Mouse (Mus musculus): ENCODE results near the gene Dgkz. TPM values are rescaled to one million over a fixed set of nuclear protein-coding genes. Genes with fewer than 3 reads are reported as not detected.

Dgkz gene
- polyA plus RNA-seq, 1 experiment from 2014 or later = 32.3 TPM

DNA sequence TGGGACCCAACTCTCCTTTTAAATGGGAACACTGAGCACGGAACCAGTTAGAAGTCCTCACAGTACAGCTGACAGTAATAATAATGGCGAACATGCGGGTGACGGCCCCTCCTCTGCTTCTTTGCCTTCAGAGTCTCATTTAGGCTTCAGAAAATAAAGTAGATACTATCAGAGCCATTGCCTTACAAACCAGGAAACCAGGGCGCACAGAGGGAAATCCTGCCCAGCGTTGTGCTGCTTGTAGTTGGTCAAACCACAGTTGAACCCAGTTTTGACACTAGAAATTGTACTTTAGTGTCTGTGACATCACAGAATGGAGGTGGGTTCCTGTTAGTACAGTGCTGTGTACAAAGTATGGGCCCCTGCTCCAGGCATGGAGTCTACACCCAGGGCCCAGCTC is 38.6 kb upstream of the Dgkz start:
- Histone ChIP-seq H3K27ac (ENCODE audit: low read depth, low read length) (no peak overlapping the region), H3K36me3 (ENCODE audit: control insufficient read depth, insufficient read depth, low read length) (no peaks in the 10 kb centered on the region), H3K4me1 (ENCODE audit: control insufficient read depth, insufficient read depth, low read depth, low read length) (peaks cover 3% of the 10 kb centered on the region), H3K27me3 (replicated peaks; ENCODE audit: control insufficient read depth, insufficient read depth, low read length) (no peaks in the 10 kb centered on the region; the same call in 1 of the 2 replicates), H3K4me3 (ENCODE audit: low read length) (no peak overlapping the region), H3K4me2 (ENCODE audit: low read length) (no peak overlapping the region), H3K9ac (ENCODE audit: low read depth, low read length) (no peak overlapping the region), H3K9me3 (ENCODE audit: control insufficient read depth, low read length) (no peaks in the 10 kb centered on the region)
- 84% methylated on average over 6 of the region's 6 CpGs for WGBS
- no peak for ATAC-seq

DNA sequence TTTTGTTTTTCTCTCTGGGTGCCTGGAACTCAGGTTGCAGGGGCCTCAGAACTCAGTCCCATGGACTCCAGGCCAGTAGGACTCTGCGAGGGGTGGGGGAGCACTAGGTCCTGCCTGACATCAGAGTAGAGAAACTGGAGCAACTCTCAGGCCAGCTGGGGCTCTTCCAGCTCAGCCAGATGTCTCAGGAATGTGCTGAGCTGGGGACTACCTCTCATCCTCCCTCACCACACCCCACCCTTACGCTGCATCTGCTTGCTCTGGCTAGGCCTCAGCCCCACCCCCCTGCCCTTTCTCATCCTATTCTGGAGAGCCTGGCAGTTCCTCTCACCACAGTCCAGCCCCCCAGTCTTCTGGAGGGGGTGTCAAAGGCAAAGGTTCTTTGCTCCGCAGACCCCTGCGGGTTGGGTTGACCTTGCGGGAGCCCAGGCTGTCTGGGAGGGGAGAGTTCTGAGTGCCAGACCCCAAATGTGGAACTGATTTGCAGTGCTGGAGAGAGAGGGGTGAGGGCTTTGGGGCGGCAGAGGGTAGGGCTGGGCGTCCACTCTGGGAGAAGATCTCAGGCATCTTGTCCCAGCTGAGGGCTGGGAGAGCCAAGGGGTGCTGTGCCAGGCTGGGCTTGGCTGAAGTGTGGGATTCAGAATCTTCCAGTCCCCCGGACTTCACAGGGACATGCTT is 37.2 kb upstream of the Dgkz start:
- no peaks in the 10 kb centered on the region for H3K9me3 ChIP-seq (ENCODE audit: control insufficient read depth, low read length)
- no peak for ATAC-seq
- H3K27me3 ChIP-seq (replicated peaks; ENCODE audit: control insufficient read depth, insufficient read depth, low read length) = no peaks in the 10 kb centered on the region; the same call in 1 of the 2 replicates
- H3K27ac ChIP-seq (ENCODE audit: low read depth, low read length) = no peak overlapping the region
- no peak overlapping the region for H3K4me2 ChIP-seq (ENCODE audit: low read length)
- H3K9ac ChIP-seq (ENCODE audit: low read depth, low read length) = no peak overlapping the region
- H3K36me3 ChIP-seq (ENCODE audit: control insufficient read depth, insufficient read depth, low read length) = no peaks in the 10 kb centered on the region
- H3K4me3 ChIP-seq (ENCODE audit: low read length) = no peak overlapping the region
- H3K4me1 ChIP-seq (ENCODE audit: control insufficient read depth, insufficient read depth, low read depth, low read length) = peaks cover 9% of the 10 kb centered on the region
- whole genome bisulfite sequencing = 48% methylated on average over 8 of the region's 8 CpGs

DNA sequence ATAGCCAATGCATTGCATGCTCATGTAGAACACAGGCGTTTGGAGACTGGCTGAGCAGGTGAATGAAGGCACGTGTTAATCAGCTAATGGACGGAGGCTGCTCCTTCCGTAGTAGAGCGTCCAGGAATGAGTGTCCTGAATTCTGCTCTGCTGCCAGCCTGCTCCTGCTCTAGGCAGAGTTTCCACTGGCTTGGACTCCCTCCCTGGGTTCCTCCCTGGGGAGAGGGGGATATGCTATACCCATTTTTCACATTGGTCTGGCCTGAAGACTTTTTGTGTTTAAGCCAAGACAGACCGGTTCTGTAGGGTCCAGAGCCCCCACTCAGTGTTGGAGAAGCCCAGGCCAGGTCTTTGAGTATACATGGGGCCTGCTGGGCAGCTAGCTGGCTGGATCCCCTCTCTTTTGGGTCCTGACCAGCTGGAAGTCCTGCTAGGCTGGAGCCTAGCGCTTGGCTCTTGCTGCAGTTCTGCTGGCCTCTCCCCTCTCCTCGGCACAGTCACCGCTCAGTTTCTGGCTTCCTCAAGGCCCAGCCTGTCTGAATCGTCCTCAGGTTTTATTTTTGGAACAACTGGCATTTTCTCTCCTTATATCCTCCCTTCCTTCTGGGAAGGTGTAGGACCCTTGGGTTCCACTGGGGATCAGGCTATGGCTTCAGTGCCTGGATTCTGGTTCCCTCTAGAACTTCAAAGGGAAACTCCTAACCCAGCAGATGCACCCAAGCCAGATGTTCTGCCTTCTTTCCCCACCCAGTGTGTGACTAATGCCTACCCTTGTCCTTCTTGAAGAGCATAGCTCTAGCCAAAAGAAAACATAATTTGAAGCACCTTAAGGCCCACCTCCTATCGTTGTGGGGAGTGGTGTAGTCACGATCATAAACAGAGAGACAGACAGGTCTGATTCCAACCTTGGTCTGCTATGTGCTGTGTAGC is 36.0 kb upstream of the Dgkz start:
- 78% methylated on average over 12 of the region's 12 CpGs for whole genome bisulfite sequencing
- peaks cover 18% of the 10 kb centered on the region for H3K4me1 ChIP-seq (ENCODE audit: control insufficient read depth, insufficient read depth, low read depth, low read length)
- no peaks in the 10 kb centered on the region for H3K36me3 ChIP-seq (ENCODE audit: control insufficient read depth, insufficient read depth, low read length)
- ATAC-seq = no peak
- H3K9me3 ChIP-seq (ENCODE audit: control insufficient read depth, low read length) = no peaks in the 10 kb centered on the region
- 0 out of 2 replicates have a peak overlapping the region, but pooled peaks have one; percentile 18 for H3K27ac ChIP-seq (ENCODE audit: low read depth, low read length)
- H3K4me2 ChIP-seq (ENCODE audit: low read length) = no peak overlapping the region
- H3K9ac ChIP-seq (ENCODE audit: low read depth, low read length) = no peak overlapping the region
- H3K27me3 ChIP-seq (replicated peaks; ENCODE audit: control insufficient read depth, insufficient read depth, low read length) = no peaks in the 10 kb centered on the region; the same call in 1 of the 2 replicates
- H3K4me3 ChIP-seq (ENCODE audit: low read length) = no peak overlapping the region

DNA sequence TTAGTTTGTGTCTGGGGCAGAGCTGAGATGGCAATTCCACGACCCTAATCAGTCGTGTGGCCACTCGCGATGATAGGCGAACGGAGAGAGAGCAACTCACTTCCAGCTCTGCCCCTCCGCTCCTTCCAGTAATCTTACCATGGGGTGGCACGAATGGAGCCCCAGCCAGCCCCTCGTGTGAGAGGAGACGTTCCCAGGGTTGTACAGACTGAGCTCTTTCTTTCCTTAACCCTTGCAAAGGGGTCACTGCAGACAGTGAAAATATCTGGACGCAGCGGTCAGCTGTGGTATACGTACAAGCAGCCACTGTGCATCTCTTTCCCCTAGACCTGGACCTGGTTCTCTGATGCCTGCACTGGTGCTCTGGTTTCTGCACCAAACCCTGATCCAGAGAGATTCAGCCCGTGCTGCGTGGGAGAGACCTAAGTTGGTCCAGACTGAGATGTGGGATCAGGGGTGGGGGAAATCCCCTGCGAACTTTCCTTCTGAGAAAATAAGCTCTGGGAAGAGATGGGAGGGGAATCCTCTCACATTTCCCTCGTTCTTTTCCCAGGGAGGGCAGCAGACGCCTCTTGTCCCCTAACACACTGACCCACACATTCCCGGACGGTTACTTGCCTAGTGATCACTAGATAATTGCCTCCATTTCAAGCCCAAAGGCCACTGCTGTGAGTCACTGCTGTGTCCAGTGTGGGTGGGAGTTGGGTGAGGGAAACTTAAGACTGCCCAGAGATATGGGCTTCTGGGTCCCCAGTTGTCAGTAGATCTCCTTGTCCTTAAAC is 33.1 kb upstream of the Dgkz start:
- Histone ChIP-seq H3K4me1 (ENCODE audit: control insufficient read depth, insufficient read depth, low read depth, low read length) (peaks cover 20% of the 10 kb centered on the region), H3K4me3 (ENCODE audit: low read length) (peak overlapping the region; percentile 60), H3K9ac (ENCODE audit: low read depth, low read length) (peak overlapping the region; percentile 72), H3K27ac (ENCODE audit: low read depth, low read length) (peak overlapping the region; percentile 80), H3K36me3 (ENCODE audit: control insufficient read depth, insufficient read depth, low read length) (no peaks in the 10 kb centered on the region), H3K9me3 (ENCODE audit: control insufficient read depth, low read length) (no peaks in the 10 kb centered on the region), H3K4me2 (ENCODE audit: low read length) (peak overlapping the region; percentile 74), H3K27me3 (replicated peaks; ENCODE audit: control insufficient read depth, insufficient read depth, low read length) (no peaks in the 10 kb centered on the region; the same call in 1 of the 2 replicates)
- 3% methylated on average over 20 of the region's 20 CpGs for WGBS
- ATAC-seq = peak; percentile 51

DNA sequence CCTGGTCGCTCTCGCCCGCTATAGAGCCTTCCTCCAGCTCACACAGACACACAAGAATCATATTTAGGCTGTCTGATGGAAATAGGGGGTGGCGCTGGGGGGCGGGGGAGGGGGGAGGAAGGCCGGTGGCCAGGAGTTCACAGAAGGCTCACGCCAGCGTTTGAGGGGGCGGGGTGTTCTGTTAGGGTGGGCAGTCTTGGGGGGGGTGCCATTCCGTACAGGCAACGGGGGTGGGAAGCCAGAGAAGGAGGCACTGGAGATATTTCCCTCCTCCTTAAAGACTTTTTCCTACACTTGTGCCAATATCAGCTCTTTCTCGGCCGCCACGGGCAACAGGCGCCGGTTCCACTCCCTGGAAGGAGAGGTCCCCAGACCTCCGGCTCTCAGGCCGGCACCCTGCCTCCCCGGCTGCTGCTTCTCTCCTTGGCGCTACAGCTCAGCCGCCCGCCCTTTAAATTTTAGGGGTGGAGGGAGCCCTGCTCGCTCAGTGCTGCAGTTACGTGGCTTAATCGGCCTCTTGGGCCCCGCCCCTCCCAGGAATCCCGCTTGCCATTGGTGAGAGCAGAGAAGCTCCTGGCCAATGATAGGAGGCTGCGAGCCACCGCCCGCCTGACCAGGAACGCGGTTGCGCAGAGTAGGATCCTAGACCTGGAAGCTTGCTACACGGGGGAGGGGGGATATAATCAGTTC is 32.4 kb upstream of the Dgkz start:
- Histone ChIP-seq H3K27ac (ENCODE audit: low read depth, low read length) (peak overlapping the region; percentile 88), H3K4me1 (ENCODE audit: control insufficient read depth, insufficient read depth, low read depth, low read length) (peaks cover 20% of the 10 kb centered on the region), H3K9me3 (ENCODE audit: control insufficient read depth, low read length) (no peaks in the 10 kb centered on the region), H3K4me3 (ENCODE audit: low read length) (peak overlapping the region; percentile 60), H3K4me2 (ENCODE audit: low read length) (peak overlapping the region; percentile 74), H3K27me3 (replicated peaks; ENCODE audit: control insufficient read depth, insufficient read depth, low read length) (no peaks in the 10 kb centered on the region; the same call in 1 of the 2 replicates), H3K36me3 (ENCODE audit: control insufficient read depth, insufficient read depth, low read length) (no peaks in the 10 kb centered on the region), H3K9ac (ENCODE audit: low read depth, low read length) (peak overlapping the region; percentile 72)
- peak; percentile 98 for ATAC-seq
- under 1% methylated on average over 33 of the region's 34 CpGs for WGBS

DNA sequence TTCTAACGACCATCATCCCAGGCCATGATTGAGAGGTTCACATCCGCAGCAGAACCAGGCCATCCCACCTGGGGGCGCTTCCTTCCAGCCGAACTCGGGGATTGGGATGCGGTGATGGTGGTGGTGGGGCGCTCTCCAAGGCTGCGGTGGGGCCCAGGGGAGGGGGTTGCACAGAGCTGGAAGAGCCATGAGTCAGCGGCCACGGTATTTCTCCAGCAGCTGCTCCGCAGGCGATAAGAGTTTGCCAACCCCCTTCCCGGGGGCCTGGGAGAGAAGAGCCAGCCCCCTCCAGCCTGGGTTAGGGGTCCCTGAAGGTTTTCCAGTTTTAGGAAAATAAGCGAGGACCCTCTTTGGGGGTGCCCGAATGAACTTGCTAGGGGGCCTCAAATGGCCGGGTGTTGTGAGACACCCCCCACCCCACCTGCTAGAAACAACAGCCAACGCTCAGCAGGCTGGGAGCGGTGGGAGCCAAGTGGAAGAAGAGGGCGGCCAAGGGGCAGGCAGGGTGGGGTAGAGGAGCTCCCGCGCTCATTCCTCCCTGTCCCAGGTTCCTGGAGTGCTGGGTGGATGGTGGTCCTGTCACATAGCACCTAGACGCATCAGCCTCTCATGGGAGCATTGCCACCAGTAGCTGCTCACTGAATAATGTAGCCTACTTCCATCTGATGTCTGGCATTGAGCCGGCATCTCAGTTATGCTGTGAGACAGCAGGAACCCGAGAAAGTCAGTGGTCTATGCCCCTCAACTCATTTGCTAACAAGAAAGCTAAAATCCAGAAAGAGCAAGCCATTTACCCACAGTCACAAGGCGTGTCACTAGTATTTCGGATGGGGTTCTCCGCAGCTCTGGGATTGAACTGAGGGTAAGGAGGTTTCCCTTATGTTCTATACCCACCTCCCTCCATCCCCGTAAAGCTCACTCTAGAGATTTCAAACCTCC is 31.6 kb upstream of the Dgkz start:
- Histone ChIP-seq H3K9me3 (ENCODE audit: control insufficient read depth, low read length) (no peaks in the 10 kb centered on the region), H3K27me3 (replicated peaks; ENCODE audit: control insufficient read depth, insufficient read depth, low read length) (peaks cover 3% of the 10 kb centered on the region), H3K4me3 (ENCODE audit: low read length) (peak overlapping the region; percentile 60), H3K36me3 (ENCODE audit: control insufficient read depth, insufficient read depth, low read length) (no peaks in the 10 kb centered on the region), H3K9ac (ENCODE audit: low read depth, low read length) (peak overlapping the region; percentile 71), H3K27ac (ENCODE audit: low read depth, low read length) (peak overlapping the region; percentile 88), H3K4me1 (ENCODE audit: control insufficient read depth, insufficient read depth, low read depth, low read length) (peaks cover 20% of the 10 kb centered on the region), H3K4me2 (ENCODE audit: low read length) (peak overlapping the region; percentile 74)
- peak; percentile 35 for ATAC-seq
- 2% methylated on average over 27 of the region's 28 CpGs for WGBS

DNA sequence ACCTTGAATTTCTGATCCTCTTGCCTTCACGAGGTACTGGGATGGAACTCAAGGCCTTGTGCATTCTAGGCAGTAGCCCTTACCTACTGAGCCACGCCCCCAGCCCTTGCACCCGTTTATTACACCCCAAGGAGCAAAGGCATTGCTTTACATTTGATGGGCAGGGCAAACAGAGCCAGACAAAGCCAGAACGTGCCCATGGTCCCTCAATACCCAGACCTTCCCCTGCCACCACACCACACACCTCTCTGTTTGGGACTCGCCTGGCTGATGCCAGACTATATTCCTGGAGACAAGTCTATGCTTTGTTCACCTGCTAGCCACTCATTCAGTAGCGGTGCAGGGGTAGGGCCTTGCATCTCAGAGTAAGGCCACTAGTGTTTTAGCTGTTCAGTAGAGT is 30.8 kb upstream of the Dgkz start:
- no peaks in the 10 kb centered on the region for H3K36me3 ChIP-seq (ENCODE audit: control insufficient read depth, insufficient read depth, low read length)
- no peaks in the 10 kb centered on the region for H3K9me3 ChIP-seq (ENCODE audit: control insufficient read depth, low read length)
- no peak overlapping the region; the same call in 1 of the 2 replicates for H3K27ac ChIP-seq (ENCODE audit: low read depth, low read length)
- peak overlapping the region; percentile 74 for H3K4me2 ChIP-seq (ENCODE audit: low read length)
- H3K27me3 ChIP-seq (replicated peaks; ENCODE audit: control insufficient read depth, insufficient read depth, low read length) = peaks cover 3% of the 10 kb centered on the region
- no peak overlapping the region for H3K4me3 ChIP-seq (ENCODE audit: low read length)
- peaks cover 20% of the 10 kb centered on the region for H3K4me1 ChIP-seq (ENCODE audit: control insufficient read depth, insufficient read depth, low read depth, low read length)
- no peak overlapping the region for H3K9ac ChIP-seq (ENCODE audit: low read depth, low read length)
- ATAC-seq = no peak
- WGBS = 54% methylated on average over 6 of the region's 6 CpGs

DNA sequence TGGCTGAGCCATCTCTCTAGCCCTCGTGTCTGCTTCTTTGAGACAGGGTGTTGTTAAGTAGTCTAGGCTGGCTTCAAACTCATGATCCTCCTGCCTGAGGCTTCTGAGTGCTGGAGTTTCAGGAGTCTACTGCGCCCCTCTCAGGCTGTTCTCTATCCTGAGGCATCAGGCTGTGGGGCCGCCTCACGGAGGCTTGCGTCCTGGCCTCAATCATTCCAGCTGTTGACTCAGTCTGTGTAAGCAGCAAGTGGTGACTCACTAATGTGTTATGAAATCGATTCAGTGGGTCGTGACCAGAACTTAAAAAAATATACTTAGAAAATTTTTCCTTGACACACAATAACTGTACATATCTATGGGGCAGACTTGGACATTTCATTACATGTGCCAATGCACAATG is 29.0 kb upstream of the Dgkz start:
- 77% methylated on average over 7 of the region's 7 CpGs for WGBS
- H3K9ac ChIP-seq (ENCODE audit: low read depth, low read length) = no peak overlapping the region
- no peak overlapping the region for H3K27ac ChIP-seq (ENCODE audit: low read depth, low read length)
- H3K4me1 ChIP-seq (ENCODE audit: control insufficient read depth, insufficient read depth, low read depth, low read length) = peaks cover 20% of the 10 kb centered on the region
- H3K36me3 ChIP-seq (ENCODE audit: control insufficient read depth, insufficient read depth, low read length) = no peaks in the 10 kb centered on the region
- H3K27me3 ChIP-seq (replicated peaks; ENCODE audit: control insufficient read depth, insufficient read depth, low read length) = peaks cover 3% of the 10 kb centered on the region; the same call in 1 of the 2 replicates
- no peak overlapping the region for H3K4me3 ChIP-seq (ENCODE audit: low read length)
- ATAC-seq = no peak
- H3K9me3 ChIP-seq (ENCODE audit: control insufficient read depth, low read length) = no peaks in the 10 kb centered on the region
- no peak overlapping the region for H3K4me2 ChIP-seq (ENCODE audit: low read length)

All from hindbrain, embryonic 16.5 days (tissue).